Mouse (Mus musculus): Measurements from ENCODE around the gene Twsg1. TPM values are rescaled to one million over a fixed set of nuclear protein-coding genes. Genes with fewer than 3 reads are reported as not detected.
"Not testable (repeated sequence)": the region's sequence is repeated elsewhere in the genome, so short reads cannot be mapped to it uniquely, and the experiment has no call there.

The Twsg1 gene
- total RNA-seq (2021): 100 to 1,000 TPM; 111 to 124 TPM
- long read RNA-seq, experiment 1, full-length matches to known transcripts: 14 of 25 reads
- long read RNA-seq, experiment 1, partial matches to known transcripts: 1 of 25 reads
- long read RNA-seq, experiment 1, other reads (novel, unspliced or antisense): 10 of 25 reads
- long read RNA-seq, experiment 2, full-length matches to known transcripts: 11 of 13 reads
- long read RNA-seq, experiment 2, partial matches to known transcripts: 0 of 13 reads
- long read RNA-seq, experiment 2, other reads (novel, unspliced or antisense): 2 of 13 reads

GRCm38 (mm10) chr17:65950622-65951404 lies at the start of gene Twsg1:
Twsg1 (minus strand) TSS chr17:65951226.
- DNase-seq: peak; percentile 97 to 99

- DNase-seq: no peak
These were observed 37.3 kb upstream of the Twsg1 start for GRCm38 (mm10) chr17:65988151-65988820.

DNA sequence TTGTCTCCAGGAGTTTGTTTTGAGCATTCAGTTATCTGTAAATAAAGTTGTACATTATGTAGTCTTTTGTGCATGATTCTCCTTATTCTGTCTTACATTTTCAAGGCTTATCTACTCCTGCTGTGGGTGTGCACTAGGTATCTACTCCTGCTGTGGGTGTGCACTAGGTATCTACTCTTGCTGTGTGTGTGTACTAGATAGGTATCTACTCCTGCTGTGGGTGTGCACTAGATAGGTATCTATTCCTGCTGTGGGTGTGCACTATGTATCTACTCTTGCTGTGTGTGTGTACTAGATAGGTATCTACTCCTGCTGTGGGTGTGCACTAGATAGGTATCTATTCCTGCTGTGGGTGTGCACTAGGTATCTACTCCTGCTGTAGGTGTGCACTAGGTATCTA lies 25.7 kb upstream of the Twsg1 start:
- not testable (repeated sequence) for DNase-seq

GRCm38 (mm10) chr17:65967751-65968150 lies 16.7 kb upstream of the Twsg1 start:
- no peak for DNase-seq

- DNase-seq: no peak
These were observed 11.2 kb upstream of the Twsg1 start for GRCm38 (mm10) chr17:65962263-65962662.

DNA sequence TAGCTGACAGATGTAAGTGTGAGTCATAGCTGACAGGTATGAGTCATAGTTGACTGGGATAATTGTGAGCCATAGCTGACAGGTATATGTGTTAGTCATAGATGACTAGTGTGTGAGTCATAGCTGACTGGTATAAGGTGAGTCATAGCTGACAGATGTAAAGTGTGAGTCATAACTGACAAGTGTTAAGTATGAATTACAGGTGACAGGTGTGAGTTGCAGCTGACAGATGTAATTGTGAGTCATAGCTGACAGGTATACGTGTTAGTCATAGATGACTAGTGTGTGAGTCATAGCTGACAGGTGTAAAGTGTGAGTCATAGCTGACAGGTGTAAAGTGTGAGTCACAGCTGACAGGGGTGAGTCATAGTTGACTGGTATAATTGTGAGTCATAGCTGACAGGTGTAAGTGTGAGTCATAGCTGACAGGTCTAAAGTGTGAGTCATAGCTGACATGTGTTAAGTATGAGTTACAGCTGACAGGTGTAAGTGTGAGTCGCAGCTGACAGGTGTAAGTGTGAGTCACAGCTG lies 10.6 kb upstream of the Twsg1 start:
- DNase-seq: no peak

- DNase-seq: no peak
These were observed 8.0 kb upstream of the Twsg1 start for GRCm38 (mm10) chr17:65959011-65959410.

DNA sequence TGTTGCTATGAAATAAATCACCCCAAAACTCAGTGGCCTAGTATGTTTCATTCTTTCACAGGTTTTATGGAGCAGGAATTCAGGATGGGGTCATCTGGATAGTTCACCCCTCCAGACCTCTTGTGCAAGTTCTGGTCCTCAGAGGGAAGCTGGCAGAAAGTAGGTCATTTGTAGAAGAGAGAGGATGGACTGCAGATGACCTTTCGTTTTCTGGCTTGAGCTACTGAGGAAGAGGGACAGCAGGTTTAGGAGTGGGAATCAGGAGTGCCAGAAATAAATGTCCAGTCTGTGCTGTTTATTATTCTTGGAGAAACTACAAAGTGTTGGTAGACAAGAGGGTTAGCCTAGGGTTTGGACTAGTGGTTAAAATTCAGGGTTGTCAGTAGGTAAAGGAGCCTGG lies 7.3 kb upstream of the Twsg1 start:
- DNase-seq: peak in 1 of 2 experiments; percentile 23

DNA sequence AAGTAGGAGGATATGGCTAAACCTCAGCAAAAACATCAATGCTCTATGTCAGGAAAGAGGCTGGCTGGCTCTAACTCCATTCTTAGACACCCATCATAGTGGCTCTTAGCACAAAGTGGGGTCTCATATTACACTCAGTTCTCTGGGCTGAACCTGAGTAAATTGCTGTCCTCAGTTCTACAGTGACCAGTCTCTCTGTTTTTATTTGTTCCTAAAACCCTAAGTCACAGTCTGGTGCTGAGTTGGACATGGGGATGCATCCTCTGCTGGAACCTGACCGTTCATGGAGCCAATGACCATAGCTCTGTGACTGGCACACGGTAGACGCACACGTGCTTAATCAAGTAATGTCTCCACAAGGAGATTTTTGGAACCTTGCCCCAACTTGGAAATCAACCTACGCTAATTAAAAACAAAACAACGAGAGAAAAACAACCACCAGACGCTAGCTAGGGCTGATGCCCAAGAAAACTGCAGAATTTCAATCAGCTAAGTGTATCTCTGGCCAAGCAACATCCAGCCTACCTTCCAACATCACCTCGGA lies 6.8 kb upstream of the Twsg1 start:
- no peak for DNase-seq

GRCm38 (mm10) chr17:65956993-65957781 lies 6.2 kb upstream of the Twsg1 start:
- DNase-seq: peak; percentile 78 to 82

GRCm38 (mm10) chr17:65956140-65956539 lies 5.1 kb upstream of the Twsg1 start:
- no peak for DNase-seq

GRCm38 (mm10) chr17:65953959-65954358 lies 2.9 kb upstream of the Twsg1 start:
- DNase-seq: no peak

- no peak for DNase-seq
These were observed 1.1 kb upstream of the Twsg1 start for GRCm38 (mm10) chr17:65952083-65952482.

- no peak for DNase-seq
These were observed 843 bp downstream of the Twsg1 start for GRCm38 (mm10) chr17:65950183-65950582.

DNA sequence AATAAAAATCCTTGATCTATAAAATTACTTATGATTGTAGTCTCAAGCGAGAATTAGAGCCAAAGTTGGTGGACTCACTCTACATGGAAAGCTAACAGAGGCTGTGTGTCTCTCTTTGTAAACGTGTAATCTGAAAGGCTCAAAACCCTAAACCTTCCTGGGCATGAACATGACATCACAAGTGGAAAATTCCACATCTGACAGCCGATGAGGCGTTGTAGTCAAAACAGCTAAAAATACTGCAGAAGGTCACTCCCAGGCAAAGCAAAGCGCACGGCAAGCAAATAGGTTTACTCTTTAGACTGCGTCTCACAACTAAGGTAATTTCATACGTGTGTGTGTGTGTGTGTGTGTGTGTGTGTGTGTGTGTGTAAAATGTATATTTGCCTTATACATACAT lies 3.7 kb downstream of the Twsg1 start:
- DNase-seq: peak; percentile 62 to 66

DNA sequence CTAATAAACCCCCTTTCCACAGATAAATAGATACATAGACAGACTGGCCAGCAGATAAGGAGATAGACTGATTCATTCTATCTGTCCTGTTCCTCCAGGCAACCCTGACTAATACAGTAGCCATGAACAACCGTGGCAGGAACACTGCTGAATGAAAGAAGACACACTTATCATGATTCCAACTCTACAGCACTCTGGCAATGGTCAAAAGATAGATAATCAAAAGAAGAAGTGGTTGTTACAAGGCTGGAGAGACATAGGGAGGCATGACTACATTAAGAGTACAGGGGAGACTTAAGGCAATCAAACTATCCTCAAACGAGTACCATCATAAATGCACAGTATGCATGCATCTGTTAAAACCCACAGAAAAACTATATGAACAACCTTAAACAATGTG lies 5.6 kb downstream of the Twsg1 start:
- DNase-seq: no peak

DNA sequence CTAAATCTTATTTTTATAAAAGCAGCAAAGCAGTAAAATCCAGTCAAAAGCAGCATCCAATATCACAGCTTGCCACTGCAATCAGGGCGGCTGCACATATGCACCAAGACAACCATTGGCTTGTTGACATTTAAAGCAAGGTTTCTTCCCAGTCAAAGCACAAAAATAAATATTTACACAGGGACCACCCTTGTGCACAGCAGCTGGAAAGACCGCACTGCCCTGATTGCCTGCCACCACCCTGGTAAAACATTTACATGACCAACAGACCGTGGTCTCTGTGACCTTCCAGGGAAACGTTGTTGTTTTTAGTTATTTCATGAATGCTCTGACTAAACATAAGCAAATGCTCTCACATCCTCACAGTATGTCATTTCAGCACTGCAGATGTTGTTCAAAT lies 8.6 kb downstream of the Twsg1 start:
- no peak for DNase-seq

- DNase-seq: no peak
These were observed 9.8 kb downstream of the Twsg1 start for GRCm38 (mm10) chr17:65941275-65941674.

- DNase-seq: no peak
These were observed 10.8 kb downstream of the Twsg1 start for GRCm38 (mm10) chr17:65940221-65940620.

GRCm38 (mm10) chr17:65939461-65940192 lies 11.4 kb downstream of the Twsg1 start:
- DNase-seq: peak; percentile 46 to 47

DNA sequence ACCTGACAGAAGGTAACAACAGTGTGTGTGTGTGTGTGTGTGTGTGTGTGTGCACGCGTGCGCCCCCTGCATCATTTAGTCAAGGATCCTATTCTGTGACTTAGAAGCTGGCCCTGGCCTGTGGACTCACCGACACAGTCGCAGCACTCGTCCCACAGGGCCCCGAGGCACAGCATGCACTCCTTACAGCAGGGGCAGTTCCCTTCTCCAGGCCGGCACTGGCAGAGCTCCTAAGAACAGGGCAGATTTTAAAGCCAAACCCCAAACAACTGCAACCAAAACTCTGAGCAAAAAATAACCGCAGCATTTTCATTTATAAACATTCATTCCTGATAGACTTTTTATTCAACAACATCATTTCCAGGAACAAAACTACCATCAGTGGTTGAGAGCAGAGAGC lies 13.4 kb downstream of the Twsg1 start:
- DNase-seq: no peak

Data from adrenal gland, postnatal 36 days (tissue).